Mouse (Mus musculus) small intestine, adult 2 months (tissue): ENCODE results near the gene Evi5.

Experiments
- CTCF ChIP-seq: fragments of 200-500 bp; IDR thresholded peaks from 2 replicates; pipeline ENCODE4 v1.5.1; 2012; ENCODE audit warnings: low read depth, mild to moderate bottlenecking, control low read depth, inconsistent platforms, low read length, moderate library complexity, mixed read lengths; ENCODE audit not compliant: insufficient replicate concordance, insufficient read length; ENCODE audit errors: extremely low read depth
- POLR2A ChIP-seq: fragments of 200-500 bp; IDR thresholded peaks from 2 replicates; pipeline ENCODE4 v1.6.1; 2012; ENCODE audit warnings: low read depth, mild to moderate bottlenecking, control low read depth, inconsistent platforms, low read length, moderate library complexity

DNA sequence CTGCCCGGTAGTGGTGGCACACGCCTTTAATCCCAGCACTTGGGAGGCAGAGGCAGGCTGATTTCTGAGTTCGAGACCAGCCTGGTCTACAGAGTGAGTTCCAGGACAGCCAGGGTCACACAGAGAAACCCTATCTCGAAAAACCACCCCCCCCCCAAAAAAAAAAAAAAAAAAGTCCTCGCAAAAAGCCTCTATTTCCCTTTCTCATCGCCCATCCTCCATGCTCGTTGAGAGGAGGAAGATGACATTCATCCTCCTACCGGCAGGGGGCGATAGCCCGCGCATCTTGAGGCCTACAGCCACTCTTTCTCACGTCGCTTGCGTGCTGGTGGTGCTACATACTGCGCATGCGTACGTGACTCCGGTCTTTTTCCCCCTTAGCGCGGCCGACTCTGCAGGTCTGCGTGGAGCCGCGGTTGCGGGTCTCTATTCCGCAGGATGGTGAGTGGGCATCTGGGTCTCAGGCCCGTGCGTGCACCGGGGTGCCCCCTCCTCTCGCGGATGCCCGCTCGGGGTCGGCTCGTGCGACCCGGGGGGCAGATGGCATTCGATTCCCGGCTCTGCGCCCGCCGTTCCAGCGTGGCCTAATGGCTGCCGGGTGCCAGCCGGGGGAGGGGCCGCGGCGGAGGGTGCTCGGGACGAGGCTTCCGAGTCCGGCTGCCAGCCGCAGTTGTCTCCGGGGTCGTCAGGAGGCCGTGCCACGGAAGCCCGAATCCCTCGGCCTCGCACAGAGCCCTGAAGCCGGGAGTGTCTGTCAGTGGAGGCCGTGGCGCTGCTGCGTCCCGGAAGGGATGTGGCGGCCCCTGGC lies 25.5 kb upstream of the Evi5 start, which contains the start of gene Rpl5:
- peak; percentile 86 for TF ChIP-seq POLR2A
- peak; percentile 96 for TF ChIP-seq CTCF
